Mouse (Mus musculus): Measurements from ENCODE around the gene Cym.

Gene Cym

GRCm38 (mm10) chr3:107221608-107222007 lies at the start of gene Cym:
Gene Cym, minus strand, starts transcription at chr3:107221732.
- DNase-seq = no peak

- no peak for DNase-seq
Measured at GRCm38 (mm10) chr3:107266814-107267345, 45.3 kb upstream of the Cym start.

DNA sequence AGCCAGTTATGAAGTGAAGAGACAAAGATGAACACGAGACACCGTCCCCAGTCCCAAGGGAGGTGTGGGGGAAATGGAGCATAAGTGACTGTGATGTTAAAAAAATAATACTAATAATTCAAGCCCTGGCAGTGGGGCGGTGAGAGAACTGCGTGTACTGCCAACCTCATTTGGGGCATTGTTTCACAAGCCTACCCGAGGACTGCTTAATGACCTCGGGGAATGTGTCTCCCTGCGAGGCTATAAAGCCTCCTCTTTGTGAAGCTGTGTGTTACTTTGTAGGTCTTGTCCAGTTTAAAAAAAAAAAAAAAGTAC lies 40.3 kb upstream of the Cym start:
- no peak for DNase-seq

GRCm38 (mm10) chr3:107260956-107261850 lies 39.7 kb upstream of the Cym start:
- DNase-seq = peak; percentile 12 to 30

DNA sequence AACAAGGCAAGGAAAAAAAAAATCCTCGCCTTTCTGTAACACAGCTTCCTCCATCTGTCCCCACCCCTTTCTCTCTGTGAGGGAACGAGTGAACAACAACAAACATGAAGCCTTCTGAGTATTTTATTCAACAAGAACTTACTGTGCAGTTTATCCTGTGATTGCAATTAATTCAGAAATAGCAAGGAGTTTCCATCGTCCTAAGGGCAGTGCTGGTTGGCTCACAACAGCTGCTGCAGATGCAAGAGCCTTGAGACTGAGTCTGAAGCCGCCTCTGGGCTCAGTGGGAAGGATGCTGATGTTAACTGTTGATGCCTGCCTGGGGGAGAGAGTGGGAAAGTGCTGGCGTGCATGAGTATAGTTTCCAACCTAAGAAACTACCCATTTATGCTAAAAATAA lies 36.4 kb upstream of the Cym start:
- DNase-seq = no peak

DNA sequence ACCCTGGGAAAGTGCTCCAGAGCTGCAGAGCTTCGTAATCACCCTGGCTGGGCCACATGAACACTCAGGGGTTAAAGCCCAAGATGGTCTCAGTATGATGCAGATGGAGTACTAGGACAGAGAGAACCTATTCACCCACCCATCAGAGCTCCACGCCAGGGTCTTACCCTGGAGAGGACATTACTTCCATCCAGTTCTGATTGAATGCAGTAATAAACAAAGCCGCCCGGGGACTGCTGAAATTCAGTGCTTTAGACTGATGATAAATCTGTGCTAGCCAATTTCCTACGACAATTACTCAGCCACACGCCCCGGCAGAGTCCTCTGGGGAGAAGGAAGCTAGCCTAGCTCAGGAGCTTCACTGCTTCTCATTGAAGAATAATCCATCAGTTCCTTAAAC lies 35.2 kb upstream of the Cym start:
- DNase-seq = no peak

DNA sequence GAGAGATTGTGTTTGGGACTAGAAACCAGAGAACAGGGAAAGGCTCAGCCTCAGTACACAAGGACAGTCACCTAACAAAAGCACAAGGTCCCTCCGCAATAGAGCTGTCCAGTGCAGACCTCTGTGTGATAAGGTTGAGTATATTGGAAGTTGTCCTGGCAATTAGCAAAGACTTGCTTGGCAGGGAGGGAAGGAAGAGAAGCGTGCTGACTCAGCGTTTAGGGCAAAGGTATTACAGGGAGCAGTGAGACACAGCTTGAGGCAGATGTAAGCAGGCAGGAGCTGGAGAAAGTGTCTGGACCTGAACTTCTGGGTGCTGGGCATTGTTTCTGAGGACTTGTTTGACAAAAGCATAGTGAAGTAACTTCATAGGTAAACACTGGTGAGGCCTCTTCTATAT lies 34.5 kb upstream of the Cym start:
- DNase-seq = no peak

- DNase-seq = no peak
Measured at GRCm38 (mm10) chr3:107253925-107254324, 32.4 kb upstream of the Cym start.

DNA sequence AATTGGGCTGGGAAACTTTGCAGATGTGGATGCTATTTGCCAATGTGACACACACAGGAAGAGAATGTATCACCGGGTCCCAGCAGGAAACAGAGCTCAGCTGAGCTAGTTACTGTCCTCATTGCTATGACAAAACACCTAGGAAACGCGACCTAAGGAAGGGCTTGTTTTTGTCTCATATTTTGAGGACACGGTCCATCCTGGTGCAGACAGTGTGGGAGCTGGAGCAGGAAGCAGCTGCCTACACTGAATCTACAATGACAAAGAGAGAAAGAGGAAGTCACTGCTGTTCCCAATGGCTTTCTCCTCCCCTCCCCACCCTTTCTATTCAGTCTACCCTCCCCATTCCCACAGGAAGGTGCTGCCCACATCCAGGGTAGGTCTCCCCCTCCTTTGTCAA lies 30.5 kb upstream of the Cym start:
- DNase-seq = no peak

GRCm38 (mm10) chr3:107250320-107250719 lies 28.8 kb upstream of the Cym start:
- DNase-seq = no peak

GRCm38 (mm10) chr3:107249042-107249441 lies 27.5 kb upstream of the Cym start:
- no peak for DNase-seq

GRCm38 (mm10) chr3:107246876-107247275 lies 25.3 kb upstream of the Cym start:
- no peak for DNase-seq

DNA sequence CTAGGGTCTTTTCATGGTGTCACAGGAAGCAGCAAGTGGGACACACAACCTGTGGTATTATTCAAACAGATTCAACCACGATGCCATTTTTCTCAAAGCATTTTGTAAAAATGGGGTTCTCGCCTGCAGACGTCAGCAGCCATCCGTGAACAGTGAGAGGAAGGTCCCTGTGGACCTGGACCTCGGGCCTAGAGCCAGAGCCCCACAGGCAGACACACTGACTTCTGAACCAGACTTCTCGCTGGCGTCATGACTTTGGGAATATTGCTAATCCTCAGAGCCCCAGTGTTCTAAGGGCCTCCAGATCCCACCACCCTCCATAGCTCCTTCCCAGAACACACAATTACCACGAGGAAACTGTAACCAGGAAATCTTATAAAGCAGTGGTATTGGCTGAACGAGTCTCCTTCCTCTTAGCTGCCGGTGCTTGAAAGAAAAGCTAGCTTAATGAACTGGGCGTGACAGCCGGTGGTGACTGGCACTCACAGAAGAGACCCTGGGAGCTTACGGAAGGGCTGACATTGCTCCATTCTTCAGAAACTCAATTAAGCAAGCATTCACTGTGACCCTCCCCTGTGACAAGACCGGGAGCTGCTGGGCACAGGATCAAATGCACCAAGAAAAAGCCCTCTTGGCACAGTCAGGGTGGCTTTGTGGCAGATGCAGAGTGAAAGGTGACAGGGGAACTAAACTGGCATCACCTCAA lies 20.0 kb upstream of the Cym start:
- no peak for DNase-seq

DNA sequence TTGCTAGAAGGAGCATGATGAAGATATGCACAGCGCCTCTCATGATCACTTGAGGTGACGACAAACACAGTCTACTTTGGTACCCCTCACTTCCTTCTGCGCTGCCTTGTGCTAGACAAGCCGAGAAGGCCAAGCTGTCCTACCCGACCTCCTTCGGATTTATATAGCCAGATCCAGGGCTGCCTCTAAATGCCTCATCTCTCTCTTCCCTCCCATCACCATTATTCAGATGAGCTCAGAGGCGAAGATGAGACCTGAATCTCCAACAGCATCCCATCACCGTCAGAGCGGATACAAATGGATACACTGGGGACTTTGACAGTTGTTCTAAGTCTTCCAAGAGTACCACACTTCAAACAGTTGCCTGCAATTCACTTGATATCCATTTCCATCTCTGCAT lies 18.1 kb upstream of the Cym start, which contains the start of gene Prok1:
TSS of gene Prok1 (minus strand) at position 101 of the 400 bp plus-strand sequence.
- DNase-seq = no peak

- DNase-seq = no peak
Measured at GRCm38 (mm10) chr3:107238471-107238980, 17.0 kb upstream of the Cym start.

DNA sequence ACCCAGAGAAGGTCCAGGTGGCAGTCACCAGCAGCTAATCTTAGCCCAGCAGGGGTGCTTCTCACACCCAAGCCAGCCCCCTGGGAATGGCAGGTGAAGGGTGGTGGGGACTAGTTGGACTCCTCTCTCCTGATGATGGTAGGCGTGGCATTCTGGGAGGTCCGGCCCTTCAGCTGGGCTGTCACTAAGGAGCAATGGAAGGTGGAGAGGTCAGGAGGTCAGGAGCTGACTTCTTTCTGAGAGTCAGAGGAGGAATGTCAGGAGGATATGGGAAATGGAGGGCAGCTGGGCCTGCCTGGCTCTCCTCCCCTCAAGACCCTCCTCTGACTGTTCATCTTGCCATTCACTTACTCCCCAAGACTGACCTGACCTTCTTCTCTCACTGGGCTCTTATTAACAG lies 16.5 kb upstream of the Cym start:
- DNase-seq = no peak

GRCm38 (mm10) chr3:107233945-107234344 lies 12.4 kb upstream of the Cym start:
- no peak for DNase-seq

DNA sequence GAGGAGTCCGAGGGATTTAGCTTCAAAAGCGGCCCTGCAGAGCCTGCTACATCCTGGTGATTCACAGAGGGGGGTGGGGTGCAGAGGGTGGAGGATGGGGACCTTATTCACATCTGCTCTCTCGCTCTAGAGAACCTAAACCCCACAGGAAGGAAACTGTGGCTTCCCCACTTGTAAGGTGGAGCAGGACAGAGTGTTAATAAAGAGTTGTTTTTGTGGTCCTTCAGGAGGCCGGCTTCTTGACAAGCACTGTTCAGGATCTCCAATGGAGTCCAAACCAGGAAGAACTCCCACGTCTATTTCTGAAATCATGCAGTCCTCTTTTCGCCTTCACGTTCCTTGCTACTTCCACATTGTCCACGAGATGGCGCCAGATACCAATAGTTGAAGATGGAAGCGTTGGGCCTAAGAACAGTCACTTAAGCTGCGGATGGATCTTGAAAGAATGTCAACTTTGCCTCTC lies 11.8 kb upstream of the Cym start:
- peak; percentile 62 to 74 for DNase-seq

- DNase-seq = no peak
Measured at GRCm38 (mm10) chr3:107231202-107231601, 9.7 kb upstream of the Cym start.

DNA sequence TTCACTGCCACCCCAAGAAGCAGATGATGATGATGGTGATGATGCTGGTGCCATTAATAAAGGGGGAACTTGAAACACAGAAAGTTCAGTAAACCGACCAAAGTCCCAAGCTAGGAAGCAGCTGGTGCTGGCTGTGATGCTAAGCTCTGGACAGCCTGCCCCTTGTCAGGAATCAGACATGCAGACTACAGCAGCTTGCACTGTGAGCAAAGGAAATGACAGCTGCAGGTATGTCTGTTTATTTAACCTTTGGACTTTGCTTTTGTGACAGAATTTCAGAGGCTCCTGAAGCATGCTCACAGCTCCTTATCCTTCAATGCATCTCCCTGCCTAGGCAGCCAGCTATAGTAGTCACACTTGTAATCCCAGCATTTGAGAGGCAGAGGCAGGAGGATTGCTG lies 9.0 kb upstream of the Cym start, which contains the start of gene A630076J17Rik:
TSS of gene A630076J17Rik (plus strand) at position 88 of the 400 bp plus-strand sequence.
- DNase-seq = no peak

DNA sequence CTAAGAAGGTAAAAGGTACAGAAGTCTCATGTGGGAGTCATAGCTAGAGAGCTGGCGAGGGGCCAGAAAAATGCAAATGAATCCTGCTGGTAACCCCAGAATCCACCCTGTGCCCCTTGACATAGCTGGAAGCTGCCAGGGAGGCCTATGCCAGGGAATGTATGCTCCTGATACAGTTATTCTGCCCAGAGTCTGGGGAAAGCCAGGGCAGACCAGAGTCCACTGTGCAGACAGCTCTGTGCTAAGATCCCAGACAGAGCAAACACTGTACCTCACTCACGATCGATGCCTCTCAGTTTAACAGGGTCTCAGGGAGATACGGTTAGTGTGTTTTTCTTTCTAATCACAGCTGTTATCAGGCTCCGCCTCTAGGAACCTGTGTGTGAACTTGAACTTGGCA lies 8.3 kb upstream of the Cym start:
- DNase-seq = no peak

GRCm38 (mm10) chr3:107229221-107229620 lies 7.7 kb upstream of the Cym start:
- DNase-seq = no peak

GRCm38 (mm10) chr3:107225820-107226219 lies 4.3 kb upstream of the Cym start:
- no peak for DNase-seq

DNA sequence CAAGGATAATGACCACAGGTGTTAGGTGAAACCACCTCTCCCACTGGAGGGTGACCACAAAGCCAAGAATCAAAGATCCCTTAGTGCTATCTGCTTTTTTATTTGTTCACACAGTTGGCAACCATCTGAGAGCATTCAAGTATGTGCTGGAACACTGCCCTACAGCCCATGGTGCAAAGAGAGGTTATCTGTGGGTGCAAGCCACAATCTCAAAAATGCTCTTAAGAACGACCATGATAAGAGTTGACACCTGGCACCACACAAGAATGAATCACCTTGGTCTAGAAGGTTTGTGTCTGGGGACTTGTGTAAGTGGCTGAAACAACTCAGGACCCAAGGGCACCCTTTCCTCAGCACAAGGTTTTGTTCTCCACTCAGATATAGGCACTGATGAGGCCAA lies 1.7 kb upstream of the Cym start:
- DNase-seq = no peak

Measured in thymus, postnatal 36 days (tissue).